Mouse (Mus musculus): ENCODE results near the gene Dnajb12.

Dnajb12 gene

DNA sequence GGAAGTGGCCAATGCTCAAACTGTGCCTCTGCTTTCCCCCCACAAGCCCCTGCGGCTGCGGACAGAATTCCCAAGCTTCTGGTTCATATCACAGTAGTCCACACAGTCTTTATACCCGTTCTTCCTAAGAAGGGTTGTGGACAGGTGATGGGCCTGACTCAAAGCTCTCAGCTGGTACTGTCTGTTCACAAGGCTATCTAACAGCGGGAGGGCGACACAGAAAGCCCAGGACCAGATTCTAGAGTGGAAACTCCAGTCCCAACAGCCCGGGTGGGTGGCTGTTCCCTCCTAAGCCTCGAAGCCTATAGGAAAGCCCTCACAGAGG lies 41.1 kb downstream of the Dnajb12 start:
- DNase-seq, result no peak

DNA sequence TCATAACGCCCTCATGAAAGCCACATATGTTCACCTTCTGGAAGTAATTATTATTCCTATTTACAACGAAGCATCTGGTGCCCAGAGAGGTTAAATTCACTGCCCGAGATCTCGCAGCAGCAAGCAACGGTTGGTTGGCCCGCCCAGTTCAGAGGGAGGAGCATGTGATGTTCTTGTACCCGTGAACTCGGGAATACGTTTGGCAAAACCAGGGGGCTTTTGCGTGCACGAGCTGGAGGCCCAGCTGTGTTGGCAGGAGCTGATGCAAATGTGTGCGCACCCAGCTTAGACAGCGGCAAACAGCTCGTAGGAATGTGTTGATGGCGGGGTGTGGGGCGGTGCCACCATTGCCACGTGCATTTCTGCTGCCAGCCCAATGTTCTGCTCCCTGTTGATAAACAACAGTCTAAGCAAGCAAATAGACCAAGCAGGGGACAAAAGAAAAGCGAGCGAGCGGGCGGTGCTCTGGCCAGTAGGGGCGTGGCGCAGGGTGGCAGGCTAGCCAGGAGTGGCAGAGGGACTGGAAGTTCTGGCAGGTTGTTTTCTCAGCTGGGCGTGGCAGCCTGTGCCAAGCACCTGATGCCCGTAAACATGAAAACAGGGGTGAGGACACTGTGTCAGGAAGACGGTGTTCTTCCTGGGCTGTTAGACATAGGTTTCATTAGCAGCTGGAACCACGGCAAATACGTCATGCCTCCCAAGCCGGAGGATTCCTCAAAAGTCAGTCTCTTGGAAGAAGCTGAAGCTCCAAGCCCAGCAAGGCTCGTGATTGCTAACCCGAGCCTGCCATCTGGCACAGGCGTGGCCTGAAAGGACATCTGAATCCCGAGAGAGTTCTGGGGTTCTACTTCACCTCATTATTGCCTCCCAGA lies 41.7 kb downstream of the Dnajb12 start:
- peak; percentile 77 for DNase-seq

GRCm38 (mm10) chr10:59923493-59923892 lies 44.1 kb downstream of the Dnajb12 start:
- DNase-seq, result no peak

GRCm38 (mm10) chr10:59924305-59924704 lies 44.9 kb downstream of the Dnajb12 start:
- DNase-seq, result peak; percentile 62

- DNase-seq, result no peak
These were observed 49.8 kb downstream of the Dnajb12 start for GRCm38 (mm10) chr10:59929205-59929604.

DNA sequence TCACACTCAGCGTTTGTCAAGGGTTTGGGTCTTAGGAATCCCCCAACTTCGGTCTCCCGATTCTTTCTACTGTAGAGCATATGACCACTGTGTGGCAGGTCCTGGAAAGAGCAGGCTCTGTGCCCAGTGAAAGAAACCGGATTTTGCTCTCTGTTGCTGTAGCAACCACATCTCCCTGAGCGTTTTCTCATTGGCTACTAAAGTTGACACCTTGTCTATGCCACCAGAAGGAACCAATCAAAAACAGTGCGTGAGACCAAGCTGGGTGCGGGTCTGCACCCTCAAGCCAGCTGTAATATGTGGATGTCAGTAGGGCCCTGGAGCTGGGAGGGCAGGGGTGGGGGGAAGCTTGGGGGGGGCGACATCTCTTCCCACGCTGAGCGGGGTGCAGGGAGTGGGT lies 51.6 kb downstream of the Dnajb12 start:
- DNase-seq, result peak; percentile 44

DNA sequence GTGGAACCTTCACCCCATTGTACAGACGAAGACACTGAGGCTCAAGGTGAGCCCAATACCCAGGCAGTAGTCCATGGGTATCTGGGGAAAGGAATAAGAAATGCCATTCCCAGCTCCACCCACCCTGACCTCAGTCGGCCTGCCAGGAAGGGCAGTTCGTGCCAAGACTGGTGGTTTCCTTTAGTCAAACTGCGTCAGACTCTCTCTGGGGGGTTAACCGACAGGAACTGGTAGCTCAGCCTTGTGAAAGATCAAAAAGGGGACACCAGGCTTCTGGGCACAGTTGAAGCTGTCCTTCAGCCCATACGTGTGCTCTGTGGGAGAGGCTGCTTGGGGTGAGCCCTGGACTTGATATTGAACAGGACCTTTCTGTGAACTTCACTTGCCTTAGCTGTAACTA lies 53.2 kb downstream of the Dnajb12 start:
- no peak for DNase-seq

DNA sequence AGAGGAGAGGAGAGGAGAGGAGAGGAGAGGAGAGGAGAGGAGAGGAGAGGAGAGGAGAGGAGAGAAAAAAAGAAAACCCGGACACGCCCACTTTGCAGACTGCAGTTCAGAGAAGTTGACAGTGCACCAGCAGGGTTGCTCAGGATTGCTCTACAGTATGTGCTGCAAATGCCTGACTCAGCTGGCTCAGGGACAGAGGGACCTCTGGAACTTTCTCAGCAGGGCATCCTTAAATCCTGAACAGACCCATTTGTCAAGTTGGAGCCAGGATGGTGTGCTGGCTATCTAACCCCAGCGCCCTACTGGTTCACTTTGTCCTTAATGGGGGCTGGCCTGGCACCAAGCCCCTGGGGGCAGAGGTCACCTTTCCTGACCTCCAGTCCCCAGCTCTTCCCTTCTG lies 54.7 kb downstream of the Dnajb12 start:
- no peak for DNase-seq

DNA sequence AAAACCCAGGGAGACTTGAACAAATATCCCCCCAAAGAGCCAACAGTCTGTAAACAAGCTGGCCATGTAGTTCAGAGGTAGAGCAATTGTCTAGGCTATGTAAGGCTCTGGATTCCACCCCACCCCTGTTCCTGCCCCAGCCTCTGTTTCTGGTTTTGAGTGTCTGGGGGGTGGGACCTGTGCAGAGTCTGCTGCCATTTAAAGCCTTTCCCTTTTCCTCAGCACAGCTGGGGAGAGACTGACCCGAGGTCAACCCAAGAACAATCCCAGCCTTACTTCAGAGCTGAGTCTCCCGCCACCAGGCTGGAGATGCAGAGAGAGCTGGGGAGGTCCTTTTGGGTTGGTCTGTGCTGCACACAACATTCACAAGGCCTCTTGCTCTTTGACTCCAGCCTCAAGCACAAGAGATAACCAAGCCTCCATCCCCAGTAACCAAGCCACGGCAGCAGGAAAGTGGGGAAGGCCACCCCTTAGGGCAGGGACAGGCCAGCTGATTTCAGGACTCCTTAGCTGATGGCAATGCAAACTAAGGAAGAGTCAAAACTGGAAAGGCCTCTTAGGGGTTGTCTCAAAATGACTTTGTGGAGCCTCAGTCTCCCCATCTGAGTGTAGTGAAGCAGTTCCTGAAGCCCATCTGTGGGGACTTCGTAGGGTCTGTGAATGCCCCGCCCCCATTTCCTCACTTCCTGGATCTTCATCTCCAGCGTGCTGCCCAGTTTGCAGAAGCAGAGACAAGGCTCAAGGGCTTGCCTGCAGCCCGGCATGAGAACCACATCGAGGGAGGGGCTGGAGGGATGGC lies 56.9 kb downstream of the Dnajb12 start:
- no peak for DNase-seq

- no peak for DNase-seq
These were observed 59.3 kb downstream of the Dnajb12 start for GRCm38 (mm10) chr10:59938662-59939061.

GRCm38 (mm10) chr10:59939081-59939480 lies 59.7 kb downstream of the Dnajb12 start:
- DNase-seq, result no peak

- DNase-seq, result peak; percentile 70
These were observed 63.0 kb downstream of the Dnajb12 start for GRCm38 (mm10) chr10:59942281-59942846.

DNA sequence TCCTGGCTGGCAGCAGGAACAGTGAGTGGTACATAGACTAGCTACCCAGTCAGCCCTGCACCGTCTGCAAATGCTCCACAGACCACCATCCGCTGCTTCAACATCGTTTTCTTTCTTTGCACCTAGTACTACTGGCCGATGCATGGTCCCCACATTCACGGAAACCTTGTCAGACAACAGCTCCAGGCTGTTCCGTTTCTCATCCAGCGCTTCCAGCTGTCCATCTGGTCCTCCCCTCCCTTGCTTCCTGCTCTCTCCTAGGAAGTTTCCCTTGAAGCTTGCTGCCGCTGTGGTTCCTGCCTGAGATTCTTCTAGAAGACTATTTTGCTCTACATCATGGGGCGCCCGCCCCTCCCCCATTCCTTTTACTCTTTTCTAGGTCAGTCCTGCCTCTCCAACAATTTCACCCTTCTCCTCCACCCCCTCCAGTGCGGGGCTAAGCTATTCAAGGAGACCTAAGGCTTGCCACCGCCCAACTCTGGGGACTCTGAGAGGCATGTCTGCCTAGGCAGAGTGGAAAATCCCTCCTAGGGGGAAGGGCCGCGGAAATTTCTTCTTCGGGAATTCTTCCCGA lies 63.6 kb downstream of the Dnajb12 start:
- DNase-seq, result peak; percentile 81

DNA sequence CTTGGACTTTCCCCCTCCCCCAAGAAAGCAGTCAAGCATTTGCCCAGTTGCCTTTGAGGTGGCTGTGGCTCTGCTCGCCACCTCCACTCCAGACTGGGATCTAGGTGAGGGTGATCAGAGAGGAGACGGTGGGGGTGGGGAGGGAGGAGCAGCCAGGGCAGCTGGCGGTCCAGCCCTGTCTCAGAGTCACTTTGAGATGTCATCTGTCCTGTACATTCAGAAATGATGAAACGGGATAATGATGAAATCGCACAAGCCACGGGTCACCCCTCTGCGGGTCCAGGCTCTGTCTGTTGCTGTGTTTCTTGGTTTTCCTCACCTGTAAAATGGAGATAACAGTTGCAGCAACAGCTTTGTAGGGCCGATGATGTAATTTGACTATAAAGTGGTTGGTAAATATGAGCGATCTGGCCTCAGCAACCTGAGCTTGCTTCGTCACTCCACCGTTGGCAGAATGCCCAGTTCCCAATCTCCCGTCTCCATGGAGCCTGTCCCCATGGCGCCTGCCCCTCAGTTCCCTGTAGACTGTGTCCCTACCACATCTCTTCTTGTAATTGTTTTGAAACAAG lies 64.1 kb downstream of the Dnajb12 start:
- peak; percentile 86 for DNase-seq

DNA sequence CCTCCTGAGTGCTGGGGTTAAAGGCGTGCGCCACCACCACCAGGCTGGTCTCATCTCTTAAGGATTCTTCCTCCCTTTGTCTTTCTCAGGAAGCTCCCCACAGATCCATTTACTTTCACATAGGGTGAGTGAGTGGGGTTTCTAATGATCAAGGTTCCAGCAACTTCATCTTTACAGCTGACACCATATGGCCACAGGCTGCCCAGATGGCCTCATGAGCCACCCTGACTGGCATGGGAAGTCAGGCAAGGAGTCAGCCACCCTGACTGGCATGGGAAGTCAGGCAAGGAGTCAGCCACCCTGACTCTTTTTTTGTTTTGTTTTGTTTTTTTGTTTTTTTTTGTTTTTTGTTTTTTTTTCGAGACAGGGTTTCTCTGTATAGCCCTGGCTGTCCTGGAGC lies 66.1 kb downstream of the Dnajb12 start:
- no peak for DNase-seq

DNA sequence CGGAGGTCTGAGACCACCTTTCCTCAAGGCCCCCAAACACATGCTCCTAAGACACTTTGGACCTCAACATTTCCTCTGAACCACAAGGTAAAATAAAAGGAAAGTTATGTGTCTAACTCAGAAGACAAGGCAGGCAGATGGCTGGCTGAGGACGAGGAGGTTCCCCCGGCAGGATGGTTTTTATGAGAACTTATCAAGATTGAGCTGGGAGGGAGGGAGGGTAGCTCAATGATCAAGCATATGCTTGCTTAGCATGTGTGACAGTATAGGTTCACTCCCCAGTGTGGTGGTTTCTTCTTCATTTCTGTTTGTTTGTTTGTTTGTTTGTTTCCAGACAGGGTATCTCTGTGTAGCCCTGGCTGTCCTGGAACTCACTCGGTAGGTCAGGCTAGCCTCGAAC lies 67.0 kb downstream of the Dnajb12 start:
- DNase-seq, result no peak

DNA sequence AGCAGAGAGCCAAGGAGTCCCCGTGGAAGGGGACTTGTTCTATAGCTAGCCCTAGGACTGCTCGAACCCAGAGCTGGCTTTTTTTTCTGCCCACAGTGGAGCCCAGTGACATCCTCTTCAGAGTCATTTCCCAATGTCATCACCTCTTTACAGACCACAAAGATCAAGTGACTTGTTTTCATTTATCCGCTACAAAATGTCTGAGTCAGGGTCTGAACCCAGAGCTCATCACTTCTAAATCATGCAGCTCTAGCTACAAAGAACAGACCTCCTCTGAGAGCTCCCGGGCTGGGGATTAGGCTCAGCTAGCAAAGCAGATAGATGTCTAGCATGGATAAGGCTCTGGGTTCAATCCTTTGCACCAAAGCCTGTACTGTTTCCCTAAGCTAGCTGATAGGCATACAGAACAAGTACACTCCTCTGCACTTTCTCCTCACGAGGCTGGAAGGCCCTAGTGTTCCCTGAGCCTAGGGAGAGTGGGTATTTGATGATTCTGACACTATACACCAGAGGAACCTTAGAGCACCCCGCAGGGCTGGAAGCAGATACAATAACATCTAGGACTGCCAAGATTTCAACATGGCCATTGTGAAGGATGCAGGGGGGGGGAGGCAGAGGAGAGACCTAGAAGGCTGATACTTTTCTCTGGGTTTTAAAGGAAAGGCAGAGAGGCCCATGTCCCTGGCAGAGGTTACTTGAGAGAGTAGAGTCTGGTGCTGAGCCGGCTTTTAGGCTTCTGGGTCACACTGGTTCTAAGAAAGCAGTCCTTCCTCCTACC lies 68.1 kb downstream of the Dnajb12 start:
- DNase-seq, result no peak

DNA sequence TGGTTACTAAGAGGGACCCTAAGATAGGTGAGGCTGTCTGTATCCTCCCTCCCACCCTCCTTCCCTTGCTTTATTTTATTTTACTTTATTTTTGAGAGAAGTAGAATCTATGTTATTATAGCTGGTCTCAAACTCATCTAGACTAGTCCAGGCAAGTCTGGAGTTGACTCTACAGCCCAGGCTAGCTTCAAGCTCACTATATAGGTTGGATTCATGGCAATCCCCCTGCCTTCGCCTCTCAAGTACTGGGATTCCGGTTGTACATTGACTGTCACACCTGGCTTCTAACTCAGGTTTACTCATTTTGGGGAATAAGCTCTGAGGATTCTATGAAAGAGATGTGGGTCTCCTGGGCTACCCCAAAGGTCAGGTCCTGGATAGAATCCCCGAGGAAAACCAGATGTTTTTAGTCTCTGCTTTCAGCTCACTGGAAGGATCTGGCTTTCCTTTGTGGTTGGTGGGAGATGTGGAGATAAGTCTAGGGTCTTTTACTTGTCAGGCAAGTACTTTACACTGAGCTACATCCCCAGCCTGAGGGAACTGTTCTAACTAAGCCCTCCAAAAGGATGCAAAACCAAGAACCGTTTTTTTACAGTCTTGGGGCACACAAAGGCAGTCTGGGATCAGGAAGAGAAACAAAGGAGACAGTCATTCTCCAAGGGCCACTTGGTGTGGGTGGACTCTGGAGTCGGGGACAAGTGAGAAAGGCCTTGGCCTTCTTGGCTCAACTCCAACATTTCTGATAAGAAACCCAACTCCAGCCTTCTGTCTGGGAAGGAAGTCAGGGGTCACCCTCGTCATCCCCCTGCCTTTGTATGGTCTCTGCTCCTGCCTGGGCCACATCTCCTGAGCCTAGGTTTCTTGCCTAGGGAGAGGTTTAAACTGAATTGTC lies 69.3 kb downstream of the Dnajb12 start:
- no peak for DNase-seq

Data from layer of hippocampus, adult 9-11 months (tissue).